Mouse (Mus musculus) mature B cell (primary cell): ENCODE measurements around the gene Vmn2r43.
"Not testable (repeated sequence)": the region's sequence is repeated elsewhere in the genome, so short reads cannot be mapped to it uniquely, and the experiment has no call there.

Experiments
- in situ Hi-C: fragments of 300-500 bp; cut with MboI; formaldehyde crosslinking; loops from 2 replicates; pipeline ENCODE4 v1.14.3; 2019

The Vmn2r43 gene

GRCm38 (mm10) chr7:8260499-8260898, at the start of gene Vmn2r43:
Gene Vmn2r43, minus strand, starts transcription at chr7:8260599.
- in situ Hi-C loops = not testable (repeated sequence)

- in situ Hi-C loops = not testable (repeated sequence)
Measured at GRCm38 (mm10) chr7:8200220-8200619, 60.2 kb downstream of the Vmn2r43 start, which contains the start of gene Vmn2r42. Gene Vmn2r42, minus strand, starts transcription at chr7:8200320.
